Mouse (Mus musculus): ENCODE measurements around the gene Socs5.
A peak's percentile ranks its signal among the peaks of the same experiment; 100 is the strongest.

Gene Socs5

GRCm38 (mm10) chr17:87169076-87169475 is 61.6 kb downstream of the Socs5 start:
- DNase-seq (ENCODE audit: low spot score) = no peak

- no peak for DNase-seq (ENCODE audit: low spot score)
These were observed 62.9 kb downstream of the Socs5 start for GRCm38 (mm10) chr17:87170364-87170763.

- no peak for DNase-seq (ENCODE audit: low spot score)
These were observed 64.6 kb downstream of the Socs5 start for GRCm38 (mm10) chr17:87172031-87172430.

DNA sequence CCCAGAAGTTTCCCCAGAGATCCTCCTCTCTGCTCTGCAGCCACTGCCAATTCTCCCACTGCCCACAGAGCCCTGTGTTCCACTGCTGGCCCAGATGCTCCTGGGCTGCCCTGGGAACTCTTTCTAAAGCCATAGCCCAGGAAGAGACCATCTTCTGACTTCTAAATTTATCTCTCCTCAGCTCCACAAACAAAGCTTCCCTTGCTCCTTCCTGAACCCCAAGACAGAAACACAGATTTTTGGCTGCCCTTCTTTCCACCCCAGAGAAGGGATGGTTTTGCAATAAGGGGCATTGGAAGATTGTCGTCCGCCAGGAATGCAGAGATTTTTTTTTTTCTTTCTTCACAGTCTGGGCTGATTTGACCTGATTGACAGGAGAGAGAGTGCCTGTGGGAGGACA is 66.5 kb downstream of the Socs5 start:
- peak; percentile 17 for DNase-seq (ENCODE audit: low spot score)

DNA sequence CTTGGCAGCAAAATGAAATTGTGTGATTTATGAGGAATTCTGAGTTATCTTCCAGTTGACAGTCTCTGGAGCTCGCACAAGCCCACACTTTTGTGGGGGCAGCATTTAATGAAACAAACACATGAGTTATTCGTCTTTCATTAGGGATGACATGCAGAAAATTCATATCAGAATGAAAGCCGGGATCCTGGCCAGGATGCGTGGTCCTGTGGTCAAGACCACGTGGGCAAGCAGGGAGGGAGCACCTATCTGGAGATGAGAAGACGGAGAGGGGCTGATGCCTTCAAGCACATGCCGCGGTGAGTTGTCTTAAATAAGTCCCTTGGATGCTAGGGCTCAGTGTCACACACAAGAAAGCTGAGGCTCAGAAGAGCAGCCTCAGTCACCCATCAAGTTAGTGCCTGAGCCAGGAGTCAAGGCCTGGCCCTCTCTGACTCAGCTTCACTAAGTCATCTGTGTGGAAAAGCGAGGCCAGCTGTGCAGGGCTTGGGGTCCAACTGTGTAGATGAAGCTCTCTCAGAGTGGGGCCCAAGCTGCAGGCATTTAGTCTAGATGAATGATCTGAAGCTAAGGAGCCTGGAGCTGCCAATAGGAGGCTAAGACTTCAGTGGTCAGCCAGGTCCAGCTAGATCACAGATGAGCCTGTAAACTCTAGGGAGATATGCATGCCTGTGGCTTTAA is 67.3 kb downstream of the Socs5 start:
- peak; percentile 49 for DNase-seq (ENCODE audit: low spot score)

- DNase-seq (ENCODE audit: low spot score) = peak; percentile 24
These were observed 68.9 kb downstream of the Socs5 start for GRCm38 (mm10) chr17:87176066-87177012.

DNA sequence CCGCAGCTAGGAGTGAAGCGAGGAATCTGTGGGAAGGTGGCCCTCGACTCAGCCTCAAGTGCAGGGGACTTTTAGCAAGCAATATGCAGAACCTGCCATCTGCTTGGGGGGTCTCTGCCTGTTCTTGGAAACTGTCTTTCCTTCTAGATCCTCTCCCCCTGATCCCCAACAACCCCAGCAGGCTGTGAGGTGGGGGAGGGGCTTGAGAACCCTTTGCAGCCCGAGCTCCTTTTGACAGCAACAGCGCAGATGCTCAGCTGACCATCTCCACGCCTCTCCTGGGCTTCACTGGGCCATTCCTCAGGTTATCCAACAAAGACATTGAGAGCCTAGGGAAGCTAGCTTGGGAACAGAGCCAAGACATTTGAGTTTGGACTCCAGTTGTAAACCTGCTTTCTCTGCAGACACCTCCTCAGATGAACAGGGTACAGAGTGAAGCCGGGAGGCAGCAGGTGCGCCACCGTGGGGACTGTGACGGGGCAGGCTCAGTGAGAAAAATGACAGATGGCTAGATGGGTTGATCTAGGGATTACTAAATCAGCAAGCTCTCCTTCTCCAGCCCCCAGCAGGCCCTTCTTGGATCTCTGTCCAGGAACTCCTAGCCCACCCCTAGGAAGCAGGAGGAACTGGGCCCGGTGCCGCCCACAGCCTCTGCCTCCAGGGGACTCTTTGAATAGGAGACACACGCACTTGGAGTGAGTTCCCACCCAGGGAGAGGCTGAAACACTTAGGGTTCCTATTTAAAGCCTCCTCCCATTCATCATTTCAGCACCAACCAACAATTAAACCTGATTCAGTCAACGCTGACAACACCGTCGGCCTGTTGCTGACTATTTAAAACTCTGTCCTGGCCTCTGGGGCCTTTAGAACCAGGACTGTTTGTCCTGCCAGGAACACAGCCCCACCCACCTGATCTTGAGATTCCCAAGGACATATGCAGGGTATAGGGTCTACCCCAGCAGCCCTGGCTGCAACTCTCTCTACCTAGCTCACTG is 71.4 kb downstream of the Socs5 start:
- DNase-seq (ENCODE audit: low spot score) = no peak

DNA sequence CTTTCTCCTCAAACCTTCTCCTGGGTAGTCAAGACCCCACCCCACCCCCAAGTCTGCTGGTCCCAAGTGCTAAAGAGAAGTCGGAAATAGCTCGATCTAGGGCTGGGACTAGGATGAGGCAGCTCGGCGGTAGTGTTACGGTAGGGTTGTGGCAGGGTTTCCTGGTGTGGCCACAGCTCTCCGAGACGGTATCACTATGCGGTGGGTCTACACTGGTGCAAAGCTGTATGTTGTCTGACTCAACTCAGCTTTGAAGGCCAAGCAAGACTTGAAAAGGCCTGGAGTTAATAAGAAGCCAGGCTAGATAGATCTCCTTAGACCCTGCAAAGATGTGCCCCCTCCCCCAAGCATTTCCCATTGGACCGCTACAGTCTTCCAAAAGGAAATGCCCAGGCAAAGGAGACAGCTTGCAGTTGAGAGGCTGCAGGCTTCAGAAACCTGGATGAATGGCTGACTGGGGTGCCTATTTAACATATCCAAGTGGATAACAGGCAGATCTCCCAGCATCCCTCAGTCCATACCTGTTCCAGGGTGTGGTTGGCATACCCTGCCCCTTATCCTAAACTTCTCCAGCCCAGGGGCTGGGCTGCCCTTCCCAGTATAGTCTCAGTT is 72.6 kb downstream of the Socs5 start:
- no peak for DNase-seq (ENCODE audit: low spot score)

DNA sequence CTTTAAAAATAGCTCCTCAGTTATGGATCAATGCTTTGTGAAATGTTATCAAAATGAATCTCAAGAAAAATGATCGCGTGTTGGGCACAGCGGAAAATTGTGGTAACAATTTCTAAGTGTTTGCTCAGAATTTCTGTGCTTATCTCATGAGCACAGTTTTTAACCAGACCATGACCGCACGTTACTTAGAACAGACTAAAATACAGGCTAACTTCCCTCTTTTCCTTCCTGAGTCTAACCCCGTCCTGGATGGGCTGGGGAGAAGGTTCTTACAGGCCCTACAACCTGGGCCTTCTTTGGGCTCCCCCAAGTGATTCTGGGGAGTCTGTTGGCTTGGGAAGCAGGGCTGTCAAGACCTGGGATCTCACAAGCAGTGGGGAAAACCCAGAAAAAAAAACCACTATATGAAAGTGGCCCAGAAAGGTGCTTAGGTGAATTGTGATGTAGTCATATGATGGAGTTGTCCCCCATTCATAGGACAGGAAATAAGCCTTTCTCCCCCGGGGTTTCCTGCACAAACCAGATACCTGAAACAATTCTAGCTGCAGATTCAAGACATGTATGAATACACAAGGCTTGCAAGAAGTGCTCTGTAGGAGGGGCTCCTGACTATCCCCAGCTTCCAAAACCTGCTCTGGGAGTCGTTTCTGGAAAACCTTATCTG is 74.3 kb downstream of the Socs5 start:
- DNase-seq (ENCODE audit: low spot score) = no peak

GRCm38 (mm10) chr17:87185461-87186066 is 78.1 kb downstream of the Socs5 start:
- no peak for DNase-seq (ENCODE audit: low spot score)

DNA sequence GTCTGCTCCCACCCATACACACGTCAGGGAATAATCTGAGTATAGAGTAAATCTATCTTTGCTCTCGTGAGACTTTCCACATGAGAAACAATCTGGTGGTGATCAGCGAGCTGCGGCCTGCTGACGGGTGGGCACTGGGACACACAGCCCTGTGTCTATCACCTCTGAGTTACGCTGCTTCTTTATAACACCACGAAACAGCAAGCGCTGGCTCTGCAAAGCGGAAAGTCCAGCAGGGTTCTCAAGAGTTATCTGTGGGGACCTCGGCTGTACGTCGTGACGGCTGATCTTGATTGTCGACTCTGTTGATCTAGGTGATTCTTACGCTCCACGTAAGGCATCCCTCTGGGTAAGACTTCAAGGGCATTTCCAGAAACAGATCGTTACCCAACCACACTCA is 79.5 kb downstream of the Socs5 start:
- DNase-seq (ENCODE audit: low spot score) = no peak
